Mouse (Mus musculus): ENCODE measurements at regions not wholly inside any gene's neighbourhood (a gene's known extent, or its start where the extent isn't known, plus 50 kb on each side); places are given as distances from the start of the nearest gene placed in this dataset.

DNA sequence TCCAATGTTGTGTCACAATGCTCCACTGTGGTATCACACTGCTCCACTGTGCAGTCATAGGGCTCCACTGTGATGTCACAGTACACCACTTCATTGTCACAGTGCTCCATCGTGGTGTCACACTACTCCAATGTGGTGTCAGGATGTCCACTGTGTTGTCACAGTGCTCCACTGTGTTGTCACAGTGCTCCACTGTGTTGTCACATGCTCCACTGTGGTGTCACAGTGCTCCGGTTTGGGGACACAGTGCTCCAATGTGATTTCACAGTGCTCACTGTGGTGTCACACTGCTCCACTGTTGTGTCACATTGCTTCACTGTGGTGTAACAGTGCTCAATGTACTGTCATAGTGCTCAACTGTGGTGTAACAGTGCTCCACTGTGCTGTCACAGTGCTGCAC is 108.1 kb upstream of the Scaf8 start:
- in situ Hi-C loops (cut with MboI; ENCODE audit: low sequenced_read_pairs in 2 of 2, unreplicated experiment in 2 of 2): no loop called here
- no peaks in the 10 kb centered on the region for H3K9me3 ChIP-seq (ENCODE audit: control insufficient read depth, insufficient read depth, low read depth, low read length)

DNA sequence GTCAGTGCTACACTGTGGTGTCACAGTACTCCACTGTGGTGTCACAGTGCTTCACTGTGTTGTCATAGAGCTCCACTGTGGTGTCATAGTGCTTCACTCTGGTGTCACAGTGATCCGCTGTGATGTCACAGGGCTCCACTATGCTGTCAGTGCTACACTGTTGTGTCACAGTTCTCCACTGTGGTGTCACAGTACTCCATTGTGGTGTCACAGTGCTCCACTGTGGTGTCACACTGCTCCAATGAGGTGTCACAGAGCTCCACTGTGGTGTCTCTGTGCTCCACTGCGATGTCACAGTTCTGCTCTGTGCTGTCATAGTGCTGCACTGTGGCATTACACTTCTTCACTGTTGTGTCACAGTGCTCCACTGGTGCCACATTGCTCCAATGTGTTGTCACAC is 107.5 kb upstream of the Scaf8 start:
- Histone ChIP-seq H3K4me1 (ENCODE audit: control insufficient read depth in 2 of 2, insufficient read depth in 2 of 2, low read length in 2 of 2, poor library complexity in 1 of 2) (no peaks in the 10 kb centered on the region), H3K4me3 (ENCODE audit: insufficient read depth in 1 of 2, low read depth in 1 of 2, low read length in 2 of 2, poor library complexity in 1 of 2, severe bottlenecking in 1 of 2) (no peak overlapping the region), H3K9me3 (ENCODE audit: control insufficient read depth, insufficient read depth, low read depth, low read length) (no peaks in the 10 kb centered on the region), H3K36me3 (ENCODE audit: control insufficient read depth, insufficient read depth, low read length, poor library complexity, severe bottlenecking) (no peaks in the 10 kb centered on the region), H3K9ac (ENCODE audit: insufficient read depth, low read depth, low read length, poor library complexity, severe bottlenecking) (no peak overlapping the region), H3K27ac (ENCODE audit: insufficient read depth, low read depth, low read length, poor library complexity, severe bottlenecking) (no peak overlapping the region)
- no peak for TF ChIP-seq ZC3H11A (IDR thresholded peaks at IDR 0.05; ENCODE audit: borderline replicate concordance, low read depth, low read length)
- TF ChIP-seq CHD2 (IDR thresholded peaks at IDR 0.05; ENCODE audit: low read depth, low read length): no peak
- TF ChIP-seq MAFK (IDR thresholded peaks at IDR 0.05; ENCODE audit: insufficient read depth, low read depth, low read length): no peak
- TF ChIP-seq HCFC1 (IDR thresholded peaks at IDR 0.05; ENCODE audit: borderline replicate concordance, insufficient read depth, low read length): no peak
- TF ChIP-seq ZNF384 (IDR thresholded peaks at IDR 0.05; ENCODE audit: low read depth, low read length): no peak
- in situ Hi-C loops (cut with MboI; ENCODE audit: low sequenced_read_pairs in 2 of 2, unreplicated experiment in 2 of 2): no loop called here
- no peak for DNase-seq (ENCODE audit: low read depth, low spot score)

More for the DNA sequence above, 108.1 kb upstream of the Scaf8 start:
- no peak for TF ChIP-seq HCFC1 (IDR thresholded peaks at IDR 0.05; ENCODE audit: borderline replicate concordance, insufficient read depth, low read length)
- TF ChIP-seq ZNF384 (IDR thresholded peaks at IDR 0.05; ENCODE audit: low read depth, low read length): no peak
- TF ChIP-seq ZC3H11A (IDR thresholded peaks at IDR 0.05; ENCODE audit: borderline replicate concordance, low read depth, low read length): no peak
- no peak for TF ChIP-seq MAFK (IDR thresholded peaks at IDR 0.05; ENCODE audit: insufficient read depth, low read depth, low read length)
- no peak for DNase-seq (ENCODE audit: low read depth, low spot score)
- Histone ChIP-seq H3K27ac (ENCODE audit: insufficient read depth, low read depth, low read length, poor library complexity, severe bottlenecking) (no peak overlapping the region), H3K4me3 (ENCODE audit: insufficient read depth in 1 of 2, low read depth in 1 of 2, low read length in 2 of 2, poor library complexity in 1 of 2, severe bottlenecking in 1 of 2) (no peak overlapping the region), H3K4me1 (ENCODE audit: control insufficient read depth in 2 of 2, insufficient read depth in 2 of 2, low read length in 2 of 2, poor library complexity in 1 of 2) (no peaks in the 10 kb centered on the region), H3K9ac (ENCODE audit: insufficient read depth, low read depth, low read length, poor library complexity, severe bottlenecking) (no peak overlapping the region), H3K36me3 (ENCODE audit: control insufficient read depth, insufficient read depth, low read length, poor library complexity, severe bottlenecking) (no peaks in the 10 kb centered on the region)

DNA sequence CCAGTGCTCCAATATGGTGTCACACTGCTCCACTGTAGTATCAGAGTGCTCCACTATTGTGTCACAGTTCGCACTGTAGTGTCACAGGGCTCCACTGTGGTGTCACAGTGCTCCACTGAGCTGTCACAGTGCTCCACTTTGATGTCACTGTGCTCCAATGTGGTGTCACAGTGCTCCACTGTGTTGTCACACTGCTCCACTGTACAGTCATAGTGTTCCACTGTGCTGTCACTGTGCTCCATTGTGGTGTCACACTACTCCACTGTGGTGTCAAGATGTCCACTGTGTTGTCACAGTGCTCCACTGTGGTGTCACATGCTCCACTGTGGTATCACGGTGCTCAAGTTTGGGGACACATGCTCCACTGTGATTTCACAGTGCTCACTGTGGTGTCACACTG is 104.8 kb upstream of the Scaf8 start:
- DNase-seq (ENCODE audit: low read depth, low spot score): no peak
- no peak overlapping the region for H3K27ac ChIP-seq (ENCODE audit: insufficient read depth, low read depth, low read length, poor library complexity, severe bottlenecking)
- no peak overlapping the region for H3K4me3 ChIP-seq (ENCODE audit: insufficient read depth in 1 of 2, low read depth in 1 of 2, low read length in 2 of 2, poor library complexity in 1 of 2, severe bottlenecking in 1 of 2)
- no peaks in the 10 kb centered on the region for H3K36me3 ChIP-seq (ENCODE audit: control insufficient read depth, insufficient read depth, low read length, poor library complexity, severe bottlenecking)
- H3K9ac ChIP-seq (ENCODE audit: insufficient read depth, low read depth, low read length, poor library complexity, severe bottlenecking): no peak overlapping the region
- no peaks in the 10 kb centered on the region for H3K9me3 ChIP-seq (ENCODE audit: control insufficient read depth, insufficient read depth, low read depth, low read length)
- in situ Hi-C loops (cut with MboI; ENCODE audit: low sequenced_read_pairs in 2 of 2, unreplicated experiment in 2 of 2): no loop called here
- no peak for TF ChIP-seq CHD2 (IDR thresholded peaks at IDR 0.05; ENCODE audit: low read depth, low read length)
- no peak for TF ChIP-seq ZNF384 (IDR thresholded peaks at IDR 0.05; ENCODE audit: low read depth, low read length)
- TF ChIP-seq HCFC1 (IDR thresholded peaks at IDR 0.05; ENCODE audit: borderline replicate concordance, insufficient read depth, low read length): no peak
- TF ChIP-seq ZC3H11A (IDR thresholded peaks at IDR 0.05; ENCODE audit: borderline replicate concordance, low read depth, low read length): no peak
- no peak for TF ChIP-seq MAFK (IDR thresholded peaks at IDR 0.05; ENCODE audit: insufficient read depth, low read depth, low read length)
- no peaks in the 10 kb centered on the region for H3K4me1 ChIP-seq (ENCODE audit: control insufficient read depth in 2 of 2, insufficient read depth in 2 of 2, low read length in 2 of 2, poor library complexity in 1 of 2)

DNA sequence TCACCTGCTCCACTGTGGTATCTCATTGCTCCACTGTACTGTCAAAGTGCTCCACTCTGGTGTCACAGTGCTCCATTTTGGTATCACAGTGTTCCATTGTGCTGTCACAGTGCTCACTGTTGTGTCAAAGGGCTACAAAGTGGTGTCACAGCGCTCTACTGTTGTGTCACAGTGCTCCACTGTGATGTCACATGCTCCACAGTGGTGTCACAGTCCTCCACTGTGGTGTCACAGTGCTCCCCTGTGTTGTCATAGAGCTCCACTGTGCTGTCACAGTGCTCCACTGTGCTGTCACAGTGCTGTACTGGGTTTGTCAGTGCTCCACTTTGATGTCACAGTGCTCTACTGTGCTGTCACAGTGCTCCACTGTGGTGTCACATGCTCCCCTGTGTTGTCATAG is 102.7 kb upstream of the Scaf8 start:
- no peaks in the 10 kb centered on the region for H3K9me3 ChIP-seq (ENCODE audit: control insufficient read depth, insufficient read depth, low read depth, low read length)
- DNase-seq (ENCODE audit: low read depth, low spot score): no peak

DNA sequence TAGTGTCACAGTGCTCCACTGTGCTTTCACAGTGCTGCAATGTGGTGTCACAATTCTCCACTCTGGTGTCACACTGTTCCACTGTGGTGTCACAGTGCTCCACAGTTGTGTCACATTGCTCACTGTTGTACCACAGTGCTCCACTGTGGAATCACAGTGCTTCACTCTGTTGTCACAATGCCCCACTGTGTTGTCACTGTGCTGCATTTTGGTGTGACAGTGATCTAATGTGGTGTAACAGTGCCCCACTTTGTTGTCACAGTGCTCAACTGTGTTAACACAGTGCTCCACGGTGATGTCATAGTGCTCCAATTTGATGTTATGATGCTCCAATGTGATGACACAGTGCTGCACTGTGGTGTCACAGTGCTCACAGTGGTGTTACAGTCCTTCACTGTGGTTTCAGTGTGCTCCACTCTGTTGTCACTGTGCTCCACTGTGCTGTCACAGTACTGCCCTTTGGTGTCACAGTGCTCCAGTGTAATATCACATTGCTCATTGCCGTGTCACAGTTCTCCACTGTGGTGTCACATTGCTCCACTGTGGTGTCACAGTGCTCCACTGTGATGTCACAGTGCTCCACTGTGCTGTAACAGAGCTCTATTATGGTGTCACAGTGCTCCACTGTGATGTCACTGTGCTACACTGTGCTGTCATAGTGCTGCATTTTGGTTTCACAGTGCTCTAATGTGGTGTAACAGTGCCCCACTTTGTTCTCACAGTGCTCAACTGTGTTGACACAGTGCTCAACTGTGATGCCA is 95.0 kb upstream of the Scaf8 start:
- DNase-seq (ENCODE audit: low read depth, low spot score): no peak
- H3K36me3 ChIP-seq (ENCODE audit: control insufficient read depth, insufficient read depth, low read length, poor library complexity, severe bottlenecking): no peaks in the 10 kb centered on the region
- no peak for TF ChIP-seq HCFC1 (IDR thresholded peaks at IDR 0.05; ENCODE audit: borderline replicate concordance, insufficient read depth, low read length)
- TF ChIP-seq MAFK (IDR thresholded peaks at IDR 0.05; ENCODE audit: insufficient read depth, low read depth, low read length): no peak
- TF ChIP-seq ZNF384 (IDR thresholded peaks at IDR 0.05; ENCODE audit: low read depth, low read length): no peak
- no peak for TF ChIP-seq ZC3H11A (IDR thresholded peaks at IDR 0.05; ENCODE audit: borderline replicate concordance, low read depth, low read length)
- H3K9me3 ChIP-seq (ENCODE audit: control insufficient read depth, insufficient read depth, low read depth, low read length): no peaks in the 10 kb centered on the region
- no peak overlapping the region for H3K9ac ChIP-seq (ENCODE audit: insufficient read depth, low read depth, low read length, poor library complexity, severe bottlenecking)
- no peak overlapping the region for H3K27ac ChIP-seq (ENCODE audit: insufficient read depth, low read depth, low read length, poor library complexity, severe bottlenecking)
- H3K4me1 ChIP-seq (ENCODE audit: control insufficient read depth in 2 of 2, insufficient read depth in 2 of 2, low read length in 2 of 2, poor library complexity in 1 of 2): no peaks in the 10 kb centered on the region
- H3K4me3 ChIP-seq (ENCODE audit: insufficient read depth in 1 of 2, low read depth in 1 of 2, low read length in 2 of 2, poor library complexity in 1 of 2, severe bottlenecking in 1 of 2): no peak overlapping the region
- in situ Hi-C loops (cut with MboI; ENCODE audit: low sequenced_read_pairs in 2 of 2, unreplicated experiment in 2 of 2): no loop called here

More for the DNA sequence above, 102.7 kb upstream of the Scaf8 start:
- Histone ChIP-seq H3K27ac (ENCODE audit: insufficient read depth, low read depth, low read length, poor library complexity, severe bottlenecking) (no peak overlapping the region), H3K4me3 (ENCODE audit: insufficient read depth in 1 of 2, low read depth in 1 of 2, low read length in 2 of 2, poor library complexity in 1 of 2, severe bottlenecking in 1 of 2) (no peak overlapping the region), H3K9ac (ENCODE audit: insufficient read depth, low read depth, low read length, poor library complexity, severe bottlenecking) (no peak overlapping the region), H3K36me3 (ENCODE audit: control insufficient read depth, insufficient read depth, low read length, poor library complexity, severe bottlenecking) (no peaks in the 10 kb centered on the region), H3K4me1 (ENCODE audit: control insufficient read depth in 2 of 2, insufficient read depth in 2 of 2, low read length in 2 of 2, poor library complexity in 1 of 2) (no peaks in the 10 kb centered on the region)
- TF ChIP-seq ZNF384 (IDR thresholded peaks at IDR 0.05; ENCODE audit: low read depth, low read length): no peak
- in situ Hi-C loops (cut with MboI; ENCODE audit: low sequenced_read_pairs in 2 of 2, unreplicated experiment in 2 of 2): no loop called here
